In the genomic region with DNA sequence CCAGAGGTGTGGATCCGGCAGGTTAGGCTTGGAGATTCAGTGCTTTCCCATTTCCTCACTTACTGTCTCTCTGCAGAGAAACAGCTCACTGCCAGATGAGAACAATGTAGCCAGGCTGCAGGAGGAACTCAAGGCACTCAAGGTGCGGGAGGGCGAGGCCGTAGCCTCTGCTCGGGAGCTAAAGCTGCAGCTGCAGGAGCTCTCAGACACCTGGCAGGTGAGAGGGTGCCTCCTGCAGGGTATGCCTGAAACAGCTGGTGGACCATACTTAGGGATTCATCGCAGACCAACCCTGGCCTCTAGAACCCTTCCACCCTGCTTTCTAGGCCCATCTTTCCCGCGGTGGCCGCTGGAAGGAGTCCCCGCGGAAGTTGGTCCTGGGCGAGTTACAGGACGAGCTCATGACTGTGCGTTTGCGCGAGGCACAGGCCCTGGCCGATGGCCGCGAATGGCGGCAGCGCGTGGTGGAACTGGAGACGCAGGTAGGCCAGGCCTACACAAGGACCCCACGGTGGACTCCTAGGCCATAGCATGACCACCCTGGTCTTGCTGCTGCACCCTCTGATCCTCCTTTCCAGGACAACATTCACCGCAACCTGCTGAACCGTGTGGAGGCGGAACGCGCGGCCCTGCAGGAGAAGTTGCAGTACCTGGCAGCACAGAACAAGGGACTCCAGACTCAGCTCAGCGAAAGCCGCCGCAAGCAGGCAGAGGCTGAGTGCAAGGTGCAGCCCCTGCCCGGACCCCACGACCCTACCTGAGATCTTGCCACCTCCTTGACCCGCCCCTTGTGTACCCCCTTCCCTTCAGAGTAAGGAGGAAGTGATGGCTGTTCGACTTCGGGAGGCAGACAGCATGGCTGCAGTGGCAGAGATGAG, we compare ENCODE assay signal across 8 mouse cellular contexts. TPM values are rescaled to one million over a fixed set of nuclear protein-coding genes. Genes with fewer than 3 reads are reported as not detected.
DNase-seq lines count a peak whose midpoint lies in the region; ATAC-seq and TF ChIP-seq lines count a peak whose summit lies in the region.

No protein-coding gene starts in this region.

- H3K36me3 ChIP-seq in heart, embryonic 15.5 days: 0 out of 2 replicates have a peak, but pooled peaks cover 3% of the 10 kb centered on the region
- H3K36me3 ChIP-seq in ES-Bruce4 (ENCODE audit: control insufficient read depth, insufficient read depth, low read length, poor library complexity, severe bottlenecking): no peaks in the 10 kb centered on the region
- H3K36me3 ChIP-seq in forebrain, embryonic 13.5 days (ENCODE audit: poor library complexity, severe bottlenecking): peaks cover 83% of the 10 kb centered on the region
- no peaks in the 10 kb centered on the region for H3K36me3 ChIP-seq in liver, embryonic 14.5 days (replicated peaks; ENCODE audit: control insufficient read depth, insufficient read depth, low read depth)

- TF ChIP-seq POLR2A in ES-Bruce4 (IDR thresholded peaks at IDR 0.05; ENCODE audit: insufficient read depth, low read length): no peak

- no peaks in the 10 kb centered on the region for H3K9me3 ChIP-seq in heart, embryonic 15.5 days (replicated peaks)
- H3K9me3 ChIP-seq in ES-Bruce4 (replicated peaks; ENCODE audit: control insufficient read depth, insufficient read depth, low read length, poor library complexity, severe bottlenecking): no peaks in the 10 kb centered on the region
- H3K9me3 ChIP-seq in forebrain, embryonic 13.5 days (replicated peaks): 0 out of 2 replicates have a peak, but pooled peaks cover 4% of the 10 kb centered on the region
- no peaks in the 10 kb centered on the region for H3K9me3 ChIP-seq in liver, embryonic 14.5 days (ENCODE audit: control insufficient read depth, low read length)

- ATAC-seq in heart, embryonic 15.5 days (replicated peaks; ENCODE audit: insufficient number of reproducible peaks, insufficient read depth, low FRiP score, low read depth): no peak
- ATAC-seq in forebrain, embryonic 13.5 days: no peak
- 0 out of 2 replicates have a peak, but pooled peaks have one; percentile 2 for ATAC-seq in liver, embryonic 14.5 days (ENCODE audit: insufficient read depth)

- intact Hi-C loops in heart, postnatal 14 days (cut with DNase I): no loop called here

- H3K27me3 ChIP-seq in heart, embryonic 15.5 days: peaks cover 35% of the 10 kb centered on the region
- H3K27me3 ChIP-seq in ES-Bruce4 (ENCODE audit: control insufficient read depth, insufficient read depth, low read length, poor library complexity, severe bottlenecking): no peaks in the 10 kb centered on the region; the same call in 1 of the 2 replicates
- H3K27me3 ChIP-seq in forebrain, embryonic 13.5 days: peaks cover 36% of the 10 kb centered on the region
- H3K27me3 ChIP-seq in liver, embryonic 14.5 days (ENCODE audit: control insufficient read depth, insufficient read depth, low read length): peaks cover 26% of the 10 kb centered on the region

- H3K4me1 ChIP-seq in heart, embryonic 15.5 days (replicated peaks): peaks cover 14% of the 10 kb centered on the region
- H3K4me1 ChIP-seq in ES-Bruce4 (ENCODE audit: control insufficient read depth, insufficient read depth, low read length): peaks cover 2% of the 10 kb centered on the region
- H3K4me1 ChIP-seq in forebrain, embryonic 13.5 days: peaks cover 19% of the 10 kb centered on the region
- H3K4me1 ChIP-seq in liver, embryonic 14.5 days (replicated peaks; ENCODE audit: control insufficient read depth in 2 of 2, insufficient read depth in 2 of 2, low read length in 1 of 2): no peaks in the 10 kb centered on the region; a peak in 1 of 4 replicates

- no peak overlapping the region for H3K9ac ChIP-seq in heart, embryonic 15.5 days
- peak overlapping the region; percentile 47 for H3K9ac ChIP-seq in ES-Bruce4 (ENCODE audit: low read depth, poor library complexity, severe bottlenecking)
- H3K9ac ChIP-seq in forebrain, embryonic 13.5 days: 0 out of 2 replicates have a peak overlapping the region, but pooled peaks have one; percentile 21
- H3K9ac ChIP-seq in liver, embryonic 14.5 days (replicated peaks): no peak overlapping the region

- DNase-seq in heart, postnatal 14 days: no peak
- no peak for DNase-seq in liver, embryonic 14.5 days (ENCODE audit: low read depth in 3 of 3, low spot score in 3 of 3)
- no peak for DNase-seq in cerebellum, postnatal 4 days (ENCODE audit: low spot score in 2 of 2)
- no peak for DNase-seq in frontal cortex, postnatal 36 days (ENCODE audit: low spot score in 2 of 2)
- no peak for DNase-seq in frontal cortex, postnatal 14 days (ENCODE audit: low spot score in 2 of 2)

- H3K27ac ChIP-seq in heart, embryonic 15.5 days: no peak overlapping the region
- no peak overlapping the region for H3K27ac ChIP-seq in ES-Bruce4 (ENCODE audit: insufficient read depth, low read length)
- H3K27ac ChIP-seq in forebrain, embryonic 13.5 days: no peak overlapping the region
- no peak overlapping the region for H3K27ac ChIP-seq in liver, embryonic 14.5 days

- 0 out of 2 replicates have a peak, but pooled peaks have one; percentile 49 for TF ChIP-seq EP300 in ES-Bruce4 (IDR thresholded peaks at IDR 0.05; ENCODE audit: insufficient read depth, low read depth, low read length)
- TF ChIP-seq EP300 in liver, embryonic 14.5 days (IDR thresholded peaks at IDR 0.05; ENCODE audit: low read depth): no peak

- peak overlapping the region; percentile 23 for H3K4me3 ChIP-seq in heart, embryonic 15.5 days
- H3K4me3 ChIP-seq in ES-Bruce4 (ENCODE audit: low read depth, low read length): peak overlapping the region; percentile 65
- no peak overlapping the region; the same call in 1 of the 2 replicates for H3K4me3 ChIP-seq in forebrain, embryonic 13.5 days
- no peak overlapping the region for H3K4me3 ChIP-seq in liver, embryonic 14.5 days (ENCODE audit: insufficient read depth in 1 of 2, low read depth in 2 of 2, low read length in 2 of 2)

- WGBS in heart, embryonic 15.5 days: 28% methylated on average over 38 of the region's 38 CpGs
- WGBS in forebrain, embryonic 13.5 days: 17% methylated on average over 38 of the region's 38 CpGs
- WGBS in liver, embryonic 14.5 days (ENCODE audit: insufficient replicate concordance): 21% methylated on average over 38 of the region's 38 CpGs

- TF ChIP-seq CTCF in ES-Bruce4 (IDR thresholded peaks at IDR 0.05; ENCODE audit: low read depth, low read length): peak; percentile 54
- TF ChIP-seq CTCF in liver, embryonic 14.5 days (IDR thresholded peaks at IDR 0.05; ENCODE audit: low read depth): peak; percentile 33; the same call in 1 of the 2 replicates

- H3K4me2 ChIP-seq in heart, embryonic 15.5 days: peak overlapping the region; percentile 53
- H3K4me2 ChIP-seq in forebrain, embryonic 13.5 days: peak overlapping the region; percentile 22; the same call in 1 of the 2 replicates
- H3K4me2 ChIP-seq in liver, embryonic 14.5 days (ENCODE audit: low read depth): peak overlapping the region; percentile 26

RNA-seq across cellular contexts. Expression of gene Prr36, which starts 11.8 kb away (rescaled TPM):
- polyA plus RNA-seq in heart, embryonic 15.5 days (2015; fragmentation: Nextera tagmentation; extraction: Ambion mirVana): 0.44 and 0.95 TPM in 2 replicates
- under 1 TPM in 1 of 2 experiments, not detected in 1; 0.05 TPM for total RNA-seq in heart, postnatal 14 days (2021)
- 7.2 and 10.7 TPM in 2 replicates for polyA plus RNA-seq in ES-Bruce4 (2011; ENCODE audit: insufficient read depth, insufficient read length, low read depth, missing spikeins)
- polyA plus RNA-seq in forebrain, embryonic 13.5 days (2015; fragmentation: Nextera tagmentation; extraction: Ambion mirVana): 33.2 and 36.0 TPM in 2 replicates
- polyA plus RNA-seq in liver, embryonic 14.5 days (2012; rRNA removed): 0.22 and 0.39 TPM in 2 replicates
- polyA plus RNA-seq in liver, embryonic 14.5 days (2014; fragmentation: Nextera tagmentation; extraction: Ambion mirVana): 0.17 and 0.33 TPM in 2 replicates

RNA-seq across cellular contexts. Expression of gene Lrrc8e, which starts 21.1 kb away (rescaled TPM):
- 0.11 and 0.49 TPM in 2 replicates for polyA plus RNA-seq in heart, embryonic 15.5 days (2015; fragmentation: Nextera tagmentation; extraction: Ambion mirVana)
- under 1 TPM; 0.14 to 0.20 TPM for total RNA-seq in heart, postnatal 14 days (2021)
- 1.0 and 1.4 TPM in 2 replicates for polyA plus RNA-seq in ES-Bruce4 (2011; ENCODE audit: insufficient read depth, insufficient read length, low read depth, missing spikeins)
- polyA plus RNA-seq in forebrain, embryonic 13.5 days (2015; fragmentation: Nextera tagmentation; extraction: Ambion mirVana): 0.14 TPM in 1 of 2 replicates, not detected in the other
- polyA plus RNA-seq in liver, embryonic 14.5 days (2012; rRNA removed): 0.03 and 0.04 TPM in 2 replicates
- 0.13 and 0.18 TPM in 2 replicates for polyA plus RNA-seq in liver, embryonic 14.5 days (2014; fragmentation: Nextera tagmentation; extraction: Ambion mirVana)

RNA-seq across cellular contexts. Expression of gene Map2k7, which starts 33.1 kb away (rescaled TPM):
- 21.0 and 24.6 TPM in 2 replicates for polyA plus RNA-seq in heart, embryonic 15.5 days (2015; fragmentation: Nextera tagmentation; extraction: Ambion mirVana)
- 10 to 100 TPM; 59.2 to 69.6 TPM for total RNA-seq in heart, postnatal 14 days (2021)
- 56.9 and 62.1 TPM in 2 replicates for polyA plus RNA-seq in ES-Bruce4 (2011; ENCODE audit: insufficient read depth, insufficient read length, low read depth, missing spikeins)
- polyA plus RNA-seq in forebrain, embryonic 13.5 days (2015; fragmentation: Nextera tagmentation; extraction: Ambion mirVana): 24.6 and 28.6 TPM in 2 replicates
- 11.7 and 13.2 TPM in 2 replicates for polyA plus RNA-seq in liver, embryonic 14.5 days (2012; rRNA removed)
- polyA plus RNA-seq in liver, embryonic 14.5 days (2014; fragmentation: Nextera tagmentation; extraction: Ambion mirVana): 6.6 and 7.8 TPM in 2 replicates

RNA-seq across cellular contexts. Expression of gene Gm49320, which starts 33.2 kb away (rescaled TPM):
- 0.34 and 0.79 TPM in 2 replicates for polyA plus RNA-seq in heart, embryonic 15.5 days (2015; fragmentation: Nextera tagmentation; extraction: Ambion mirVana)
- total RNA-seq in heart, postnatal 14 days (2021): under 1 TPM in 1 of 2 experiments, not detected in 1; 0.38 TPM
- polyA plus RNA-seq in ES-Bruce4 (2011; ENCODE audit: insufficient read depth, insufficient read length, low read depth, missing spikeins): 0.33 and 1.2 TPM in 2 replicates
- polyA plus RNA-seq in forebrain, embryonic 13.5 days (2015; fragmentation: Nextera tagmentation; extraction: Ambion mirVana): 0.93 and 1.1 TPM in 2 replicates
- polyA plus RNA-seq in liver, embryonic 14.5 days (2012; rRNA removed): 0.47 and 0.66 TPM in 2 replicates
- 0.05 and 0.14 TPM in 2 replicates for polyA plus RNA-seq in liver, embryonic 14.5 days (2014; fragmentation: Nextera tagmentation; extraction: Ambion mirVana)

RNA-seq across cellular contexts. Expression of gene Evi5l, which starts 39.1 kb away (rescaled TPM):
- 12.9 and 18.3 TPM in 2 replicates for polyA plus RNA-seq in heart, embryonic 15.5 days (2015; fragmentation: Nextera tagmentation; extraction: Ambion mirVana)
- total RNA-seq in heart, postnatal 14 days (2021): 10 to 100 TPM; 22.2 to 24.5 TPM
- 4.1 and 5.7 TPM in 2 replicates for polyA plus RNA-seq in ES-Bruce4 (2011; ENCODE audit: insufficient read depth, insufficient read length, low read depth, missing spikeins)
- polyA plus RNA-seq in forebrain, embryonic 13.5 days (2015; fragmentation: Nextera tagmentation; extraction: Ambion mirVana): 57.7 and 62.7 TPM in 2 replicates
- polyA plus RNA-seq in liver, embryonic 14.5 days (2012; rRNA removed): 3.3 TPM in 2 replicates
- 3.4 and 4.9 TPM in 2 replicates for polyA plus RNA-seq in liver, embryonic 14.5 days (2014; fragmentation: Nextera tagmentation; extraction: Ambion mirVana)

Comparison
In these comparisons a context has a peak if more than half of its experiments do, and no peak if none do; other contexts are left out.
1. H3K4me3 ChIP-seq: peak in heart, embryonic 15.5 days (single experiment) and ES-Bruce4 (single experiment); none in forebrain, embryonic 13.5 days (single experiment) and liver, embryonic 14.5 days (0 of 2).
2. H3K9ac ChIP-seq: peak in ES-Bruce4 (single experiment) and forebrain, embryonic 13.5 days (single experiment); none in heart, embryonic 15.5 days (single experiment) and liver, embryonic 14.5 days (single experiment).
3. Peak in every context shown above with its lines, with median percentiles within 50 percentile points of each other: H3K4me2 ChIP-seq.